Mouse (Mus musculus) midbrain, embryonic 13.5 days (tissue): ENCODE data around the gene Tmem130. TPM values are rescaled to one million over a fixed set of nuclear protein-coding genes. Genes with fewer than 3 reads are reported as not detected.

Experiments used
- ATAC-seq: fragments of 200-750 bp; cut with Nextera tagmentation; 2 replicates; pipeline ENCODE4 v1.8.0; 2017; ENCODE audit warnings: mild to moderate bottlenecking, moderate TSS enrichment, moderate library complexity
- H3K27ac ChIP-seq: fragments of 300-500 bp; sonication (generic); 2 replicates; pipeline ENCODE4 v1.5.1; 2015; ENCODE audit warnings: inconsistent platforms, mild to moderate bottlenecking, moderate library complexity
- H3K27me3 ChIP-seq: fragments of 300-500 bp; sonication (generic); 2 replicates; pipeline ENCODE4 v1.6.1; 2015; ENCODE audit warnings: mild to moderate bottlenecking, inconsistent platforms
- H3K36me3 ChIP-seq: fragments of 300-500 bp; sonication (generic); 2 replicates; pipeline ENCODE4 v1.6.1; 2015; ENCODE audit warnings: mild to moderate bottlenecking, inconsistent platforms
- H3K4me1 ChIP-seq: fragments of 300-500 bp; sonication (generic); replicated peaks from 2 replicates; pipeline ENCODE4 v1.6.1; 2015; ENCODE audit warnings: inconsistent platforms
- H3K4me2 ChIP-seq: fragments of 300-500 bp; sonication (generic); replicated peaks from 2 replicates; pipeline ENCODE4 v1.6.1; 2015; ENCODE audit warnings: moderate library complexity, mild to moderate bottlenecking, inconsistent platforms
- H3K4me3 ChIP-seq: fragments of 300-500 bp; sonication (generic); replicated peaks from 2 replicates; pipeline ENCODE4 v1.5.1; 2015; ENCODE audit warnings: mild to moderate bottlenecking, inconsistent platforms
- H3K9ac ChIP-seq: fragments of 300-500 bp; sonication (generic); replicated peaks from 2 replicates; pipeline ENCODE4 v1.6.1; 2015; ENCODE audit warnings: mild to moderate bottlenecking, inconsistent platforms
- H3K9me3 ChIP-seq: fragments of 300-500 bp; sonication (generic); 2 replicates; pipeline ENCODE4 v1.6.1; 2016; ENCODE audit warnings: mild to moderate bottlenecking, inconsistent platforms
- WGBS: fragments of 180-500 bp; shearing (Covaris S2); methylation state at CpG from one replicate; pipeline ENCODE4 v1.1.7; 2015; 5-methylcytosine and 5-hydroxymethylcytosine counted together
- polyA plus RNA-seq: library from polyadenylated mRNA; unstranded; fragments of >200 nt; fragmentation: Nextera tagmentation; extraction: Ambion mirVana; gene quantifications from 2 replicates; pipeline ENCODE4 v1.2.1, GENCODE M21; 2015

Tmem130 gene
- 202 and 235 TPM in 2 replicates for polyA plus RNA-seq

- no peaks in the 10 kb centered on the region for H3K36me3 ChIP-seq
- peak within 1 kb of the TSS; percentile 66 for H3K4me2 ChIP-seq
- H3K4me3 ChIP-seq = peak within 1 kb of the TSS; percentile 60
- peak; percentile 88 for ATAC-seq
- H3K9me3 ChIP-seq = no peaks in the 10 kb centered on the region
- peaks cover 7% of the 10 kb centered on the region; the same call in 1 of the 2 replicates for H3K27me3 ChIP-seq
- peak within 1 kb of the TSS; percentile 90 for H3K27ac ChIP-seq
- under 1% methylated on average over 38 of the region's 38 CpGs for WGBS
- peak within 1 kb of the TSS; percentile 82 for H3K9ac ChIP-seq
- H3K4me1 ChIP-seq = peaks cover 40% of the 10 kb centered on the region
Observed at GRCm38 (mm10) chr5:144761161-144761868, at the start of gene Tmem130. Tmem130 (minus strand) TSS chr5:144761818.

- no peak for ATAC-seq
- Histone ChIP-seq H3K9ac (no peak overlapping the region), H3K4me1 (no peaks in the 10 kb centered on the region), H3K27ac (no peak overlapping the region), H3K9me3 (no peaks in the 10 kb centered on the region), H3K36me3 (peaks cover 100% of the 10 kb centered on the region), H3K4me3 (no peak overlapping the region), H3K27me3 (no peaks in the 10 kb centered on the region), H3K4me2 (no peak overlapping the region)
- 98% methylated on average over 10 of the region's 10 CpGs for WGBS
Observed at GRCm38 (mm10) chr5:144806931-144807330, 45.3 kb upstream of the Tmem130 start.

- Histone ChIP-seq H3K27ac (no peak overlapping the region), H3K4me3 (no peak overlapping the region), H3K4me1 (no peaks in the 10 kb centered on the region), H3K9ac (no peak overlapping the region), H3K4me2 (no peak overlapping the region), H3K27me3 (no peaks in the 10 kb centered on the region), H3K9me3 (no peaks in the 10 kb centered on the region), H3K36me3 (peaks cover 98% of the 10 kb centered on the region)
- ATAC-seq = no peak
- WGBS = 94% methylated on average over 7 of the region's 7 CpGs
Observed at GRCm38 (mm10) chr5:144804181-144804580, 42.6 kb upstream of the Tmem130 start.

GRCm38 (mm10) chr5:144803066-144803465 is 41.4 kb upstream of the Tmem130 start:
- no peaks in the 10 kb centered on the region for H3K9me3 ChIP-seq
- H3K36me3 ChIP-seq = peaks cover 98% of the 10 kb centered on the region
- no peak overlapping the region for H3K4me3 ChIP-seq
- no peak overlapping the region for H3K27ac ChIP-seq
- H3K4me2 ChIP-seq = no peak overlapping the region
- H3K9ac ChIP-seq = no peak overlapping the region
- ATAC-seq = no peak
- no peaks in the 10 kb centered on the region for H3K4me1 ChIP-seq
- WGBS = 94% methylated on average over 8 of the region's 8 CpGs
- H3K27me3 ChIP-seq = no peaks in the 10 kb centered on the region

GRCm38 (mm10) chr5:144797116-144797515 is 35.5 kb upstream of the Tmem130 start:
- Histone ChIP-seq H3K36me3 (peaks cover 98% of the 10 kb centered on the region), H3K27me3 (no peaks in the 10 kb centered on the region), H3K4me1 (no peaks in the 10 kb centered on the region), H3K9me3 (no peaks in the 10 kb centered on the region), H3K4me2 (no peak overlapping the region), H3K27ac (no peak overlapping the region), H3K9ac (no peak overlapping the region), H3K4me3 (no peak overlapping the region)
- no peak for ATAC-seq
- 98% methylated on average over 7 of the region's 7 CpGs for WGBS

GRCm38 (mm10) chr5:144794687-144795086 is 33.1 kb upstream of the Tmem130 start:
- Histone ChIP-seq H3K27me3 (no peaks in the 10 kb centered on the region), H3K4me3 (no peak overlapping the region), H3K4me2 (no peak overlapping the region), H3K4me1 (no peaks in the 10 kb centered on the region), H3K27ac (no peak overlapping the region), H3K9me3 (no peaks in the 10 kb centered on the region), H3K36me3 (peaks cover 100% of the 10 kb centered on the region), H3K9ac (no peak overlapping the region)
- WGBS = 78% methylated on average over 6 of the region's 6 CpGs
- no peak for ATAC-seq

GRCm38 (mm10) chr5:144793374-144793773 is 31.8 kb upstream of the Tmem130 start:
- 88% methylated on average over 5 of the region's 5 CpGs for WGBS
- Histone ChIP-seq H3K9ac (no peak overlapping the region), H3K36me3 (peaks cover 100% of the 10 kb centered on the region), H3K4me2 (no peak overlapping the region), H3K27me3 (no peaks in the 10 kb centered on the region), H3K9me3 (no peaks in the 10 kb centered on the region), H3K4me3 (no peak overlapping the region), H3K4me1 (no peaks in the 10 kb centered on the region), H3K27ac (no peak overlapping the region)
- no peak for ATAC-seq

GRCm38 (mm10) chr5:144786464-144786863 is 24.8 kb upstream of the Tmem130 start:
- Histone ChIP-seq H3K4me1 (no peaks in the 10 kb centered on the region), H3K27me3 (no peaks in the 10 kb centered on the region), H3K36me3 (peaks cover 100% of the 10 kb centered on the region), H3K9me3 (no peaks in the 10 kb centered on the region), H3K9ac (no peak overlapping the region), H3K27ac (no peak overlapping the region), H3K4me3 (no peak overlapping the region), H3K4me2 (no peak overlapping the region)
- no peak for ATAC-seq
- WGBS = 97% methylated on average over 18 of the region's 18 CpGs

GRCm38 (mm10) chr5:144780654-144781053 is 19.0 kb upstream of the Tmem130 start:
- no peak overlapping the region for H3K4me2 ChIP-seq
- peaks cover 95% of the 10 kb centered on the region for H3K36me3 ChIP-seq
- H3K27me3 ChIP-seq = no peaks in the 10 kb centered on the region
- 86% methylated on average over 8 of the region's 8 CpGs for WGBS
- H3K9ac ChIP-seq = no peak overlapping the region
- H3K4me1 ChIP-seq = no peaks in the 10 kb centered on the region
- ATAC-seq = no peak
- H3K9me3 ChIP-seq = no peaks in the 10 kb centered on the region
- no peak overlapping the region for H3K27ac ChIP-seq
- H3K4me3 ChIP-seq = no peak overlapping the region

GRCm38 (mm10) chr5:144773231-144773630 is 11.6 kb upstream of the Tmem130 start:
- no peak overlapping the region for H3K4me3 ChIP-seq
- no peak overlapping the region for H3K4me2 ChIP-seq
- WGBS = 97% methylated on average over 6 of the region's 6 CpGs
- no peak for ATAC-seq
- H3K4me1 ChIP-seq = peaks cover 17% of the 10 kb centered on the region
- H3K27me3 ChIP-seq = no peaks in the 10 kb centered on the region
- peaks cover 64% of the 10 kb centered on the region for H3K36me3 ChIP-seq
- H3K9me3 ChIP-seq = no peaks in the 10 kb centered on the region
- no peak overlapping the region for H3K9ac ChIP-seq
- H3K27ac ChIP-seq = no peak overlapping the region

- Histone ChIP-seq H3K27me3 (no peaks in the 10 kb centered on the region), H3K4me1 (peaks cover 17% of the 10 kb centered on the region), H3K27ac (peak overlapping the region; percentile 97), H3K9me3 (no peaks in the 10 kb centered on the region), H3K4me2 (peak overlapping the region; percentile 90), H3K4me3 (peak overlapping the region; percentile 82), H3K36me3 (peaks cover 32% of the 10 kb centered on the region), H3K9ac (peak overlapping the region; percentile 91)
- WGBS = 29% methylated on average over 8 of the region's 8 CpGs
- peak; percentile 34; the same call in 1 of the 2 replicates for ATAC-seq
Observed at GRCm38 (mm10) chr5:144769067-144769482, 7.5 kb upstream of the Tmem130 start.

- Histone ChIP-seq H3K27ac (peak overlapping the region; percentile 97), H3K9me3 (no peaks in the 10 kb centered on the region), H3K4me1 (peaks cover 17% of the 10 kb centered on the region), H3K27me3 (no peaks in the 10 kb centered on the region), H3K9ac (peak overlapping the region; percentile 91), H3K4me3 (peak overlapping the region; percentile 82), H3K36me3 (peaks cover 23% of the 10 kb centered on the region), H3K4me2 (peak overlapping the region; percentile 90)
- peak; percentile 93 for ATAC-seq
- under 1% methylated on average over 92 of the region's 92 CpGs for WGBS
Observed at GRCm38 (mm10) chr5:144767911-144768841, 6.6 kb upstream of the Tmem130 start.
